Mouse (Mus musculus): ENCODE data around the gene Vps9d1. TPM values are rescaled to one million over a fixed set of nuclear protein-coding genes. Genes with fewer than 3 reads are reported as not detected.

Gene Vps9d1
- polyA plus RNA-seq (2014; fragmentation: Illumina TruSeq; extraction: RNeasy Lipid Tissue Mini Kit (QIAGEN cat#74804); ENCODE audit: low read depth, low replicate concordance), result 1.2 TPM

GRCm38 (mm10) chr8:123254099-123254885 lies at the start of gene Vps9d1, which contains the start of gene Zfp276:
Gene Vps9d1 (minus strand): TSS chr8:123254348.
Gene Zfp276 (plus strand): TSS chr8:123254195.

GRCm38 (mm10) chr8:123235520-123236497 lies 18.3 kb downstream of the Vps9d1 start, which contains the start of gene Spata2l:
Gene Spata2l (minus strand): TSS chr8:123236233.

GRCm38 (mm10) chr8:123224278-123225266 lies 29.6 kb downstream of the Vps9d1 start, which contains the start of gene Cdk10:
Gene Cdk10 (plus strand): TSS chr8:123224842.

GRCm38 (mm10) chr8:123212321-123213117 lies 41.6 kb downstream of the Vps9d1 start, which contains the start of the genes Chmp1a and Spata33:
Gene Chmp1a (minus strand): TSS chr8:123212763.
Gene Spata33 (plus strand): TSS chr8:123212832.

Other genes starting within 250 kb of the Vps9d1 start
- gene Ankrd11, start 212.1 kb downstream of the Vps9d1 start, polyA plus RNA-seq (2014; fragmentation: Illumina TruSeq; extraction: RNeasy Lipid Tissue Mini Kit (QIAGEN cat#74804); ENCODE audit: low read depth, low replicate concordance), result 31.1 TPM
- 25.1 TPM for gene Spg7, start 191.4 kb downstream of the Vps9d1 start, polyA plus RNA-seq (2014; fragmentation: Illumina TruSeq; extraction: RNeasy Lipid Tissue Mini Kit (QIAGEN cat#74804); ENCODE audit: low read depth, low replicate concordance)
- gene Rpl13, start 152.0 kb downstream of the Vps9d1 start, polyA plus RNA-seq (2014; fragmentation: Illumina TruSeq; extraction: RNeasy Lipid Tissue Mini Kit (QIAGEN cat#74804); ENCODE audit: low read depth, low replicate concordance), result 31.0 TPM
- not detected for gene Cpne7, start 137.0 kb downstream of the Vps9d1 start, polyA plus RNA-seq (2014; fragmentation: Illumina TruSeq; extraction: RNeasy Lipid Tissue Mini Kit (QIAGEN cat#74804); ENCODE audit: low read depth, low replicate concordance)
- not detected for gene Sult5a1, start 96.0 kb downstream of the Vps9d1 start, polyA plus RNA-seq (2014; fragmentation: Illumina TruSeq; extraction: RNeasy Lipid Tissue Mini Kit (QIAGEN cat#74804); ENCODE audit: low read depth, low replicate concordance)
- 30.5 TPM for gene Dpep1, start 68.1 kb downstream of the Vps9d1 start, polyA plus RNA-seq (2014; fragmentation: Illumina TruSeq; extraction: RNeasy Lipid Tissue Mini Kit (QIAGEN cat#74804); ENCODE audit: low read depth, low replicate concordance)
- 5.1 TPM for gene Chmp1a, start 41.6 kb downstream of the Vps9d1 start, polyA plus RNA-seq (2014; fragmentation: Illumina TruSeq; extraction: RNeasy Lipid Tissue Mini Kit (QIAGEN cat#74804); ENCODE audit: low read depth, low replicate concordance)
- gene Spata33, start 41.5 kb downstream of the Vps9d1 start, polyA plus RNA-seq (2014; fragmentation: Illumina TruSeq; extraction: RNeasy Lipid Tissue Mini Kit (QIAGEN cat#74804); ENCODE audit: low read depth, low replicate concordance), result 2.0 TPM
- 1.2 TPM for gene Cdk10, start 29.5 kb downstream of the Vps9d1 start, polyA plus RNA-seq (2014; fragmentation: Illumina TruSeq; extraction: RNeasy Lipid Tissue Mini Kit (QIAGEN cat#74804); ENCODE audit: low read depth, low replicate concordance)
- 0.49 TPM for gene Spata2l, start 18.1 kb downstream of the Vps9d1 start, polyA plus RNA-seq (2014; fragmentation: Illumina TruSeq; extraction: RNeasy Lipid Tissue Mini Kit (QIAGEN cat#74804); ENCODE audit: low read depth, low replicate concordance)
- gene Zfp276, start 153 bp downstream of the Vps9d1 start, polyA plus RNA-seq (2014; fragmentation: Illumina TruSeq; extraction: RNeasy Lipid Tissue Mini Kit (QIAGEN cat#74804); ENCODE audit: low read depth, low replicate concordance), result 1.5 TPM
- 0.32 TPM for gene Fanca, start 64.2 kb upstream of the Vps9d1 start, polyA plus RNA-seq (2014; fragmentation: Illumina TruSeq; extraction: RNeasy Lipid Tissue Mini Kit (QIAGEN cat#74804); ENCODE audit: low read depth, low replicate concordance)
- not detected for gene Spire2, start 78.4 kb upstream of the Vps9d1 start, polyA plus RNA-seq (2014; fragmentation: Illumina TruSeq; extraction: RNeasy Lipid Tissue Mini Kit (QIAGEN cat#74804); ENCODE audit: low read depth, low replicate concordance)
- 183 TPM for gene Tcf25, start 119.4 kb upstream of the Vps9d1 start, polyA plus RNA-seq (2014; fragmentation: Illumina TruSeq; extraction: RNeasy Lipid Tissue Mini Kit (QIAGEN cat#74804); ENCODE audit: low read depth, low replicate concordance)
- not detected for gene Mc1r, start 152.8 kb upstream of the Vps9d1 start, polyA plus RNA-seq (2014; fragmentation: Illumina TruSeq; extraction: RNeasy Lipid Tissue Mini Kit (QIAGEN cat#74804); ENCODE audit: low read depth, low replicate concordance)
- gene Tubb3, start 157.1 kb upstream of the Vps9d1 start, polyA plus RNA-seq (2014; fragmentation: Illumina TruSeq; extraction: RNeasy Lipid Tissue Mini Kit (QIAGEN cat#74804); ENCODE audit: low read depth, low replicate concordance), result not detected
- gene Def8, start 169.2 kb upstream of the Vps9d1 start, polyA plus RNA-seq (2014; fragmentation: Illumina TruSeq; extraction: RNeasy Lipid Tissue Mini Kit (QIAGEN cat#74804); ENCODE audit: low read depth, low replicate concordance), result 10.8 TPM
- 10.0 TPM for gene Afg3l1, start 223.6 kb upstream of the Vps9d1 start, polyA plus RNA-seq (2014; fragmentation: Illumina TruSeq; extraction: RNeasy Lipid Tissue Mini Kit (QIAGEN cat#74804); ENCODE audit: low read depth, low replicate concordance)

All from kidney, adult 10 weeks (tissue).